Mouse (Mus musculus) heart, adult 11 months (tissue): ENCODE measurements at regions not wholly inside any gene's neighbourhood (a gene's known extent, or its start where the extent isn't known, plus 50 kb on each side); places are given as distances from the start of the nearest gene placed in this dataset.

Experiments
- DNase-seq: peaks from one replicate; pipeline ENCODE4 v3.0.0; 2022

DNA sequence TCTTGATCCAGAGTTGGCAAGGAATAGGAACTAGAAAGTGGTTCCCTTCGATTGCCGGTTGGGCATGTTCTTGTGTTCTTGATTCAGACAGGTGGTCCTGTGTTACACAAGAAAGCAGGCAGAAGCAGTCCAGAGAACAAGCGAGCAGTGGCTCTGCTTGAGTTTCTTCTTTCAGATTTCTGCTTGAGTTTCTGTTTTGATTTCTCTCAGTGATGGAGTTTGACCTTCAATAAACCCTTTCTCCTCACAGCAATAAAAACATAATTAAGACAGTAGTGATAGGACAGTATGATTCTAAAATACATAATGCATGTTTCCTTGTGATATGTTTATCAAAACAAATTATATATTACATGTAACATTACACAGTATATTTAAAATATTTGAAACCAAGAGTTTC lies 59.1 kb downstream of the Klf6 start:
- no peak for DNase-seq

DNA sequence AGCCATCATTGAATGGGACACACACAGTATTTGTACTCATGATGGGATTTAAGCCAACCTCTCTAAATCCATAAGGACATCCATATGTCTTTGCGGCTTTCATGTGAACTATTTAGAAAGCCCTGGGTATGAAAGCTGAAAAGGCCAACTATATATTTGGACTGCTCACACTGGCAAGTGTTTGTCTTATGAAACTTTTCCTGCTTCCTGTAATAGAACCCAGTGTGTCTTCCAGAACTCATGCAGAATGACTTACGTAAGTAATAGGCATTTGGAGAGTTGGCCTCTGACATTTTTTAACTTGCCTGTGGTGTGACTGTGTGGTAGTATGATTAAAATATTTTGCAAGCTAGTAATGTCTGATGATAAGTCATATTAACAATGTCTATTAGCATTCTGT lies 70.2 kb downstream of the Klf6 start:
- peak; percentile 61 for DNase-seq

DNA sequence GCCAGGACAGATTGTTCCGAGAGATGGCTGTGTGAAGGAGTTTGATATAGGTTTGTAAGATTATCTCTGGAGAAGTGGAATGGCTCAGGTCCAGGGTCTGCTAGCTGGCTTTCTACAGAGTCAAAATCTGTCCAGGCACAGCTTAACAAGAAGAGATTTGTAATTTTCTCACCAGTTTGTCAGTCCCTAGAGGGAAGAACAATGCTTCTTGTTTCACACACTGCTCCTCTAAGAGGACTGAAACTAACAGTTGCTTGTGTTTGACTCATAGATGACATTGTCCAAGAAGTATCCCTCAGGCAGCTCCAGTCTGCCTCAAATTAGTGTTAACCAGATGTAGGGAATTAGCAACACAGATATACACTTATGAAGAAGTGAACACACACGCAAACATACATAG lies 76.2 kb downstream of the Klf6 start:
- peak; percentile 78 for DNase-seq

DNA sequence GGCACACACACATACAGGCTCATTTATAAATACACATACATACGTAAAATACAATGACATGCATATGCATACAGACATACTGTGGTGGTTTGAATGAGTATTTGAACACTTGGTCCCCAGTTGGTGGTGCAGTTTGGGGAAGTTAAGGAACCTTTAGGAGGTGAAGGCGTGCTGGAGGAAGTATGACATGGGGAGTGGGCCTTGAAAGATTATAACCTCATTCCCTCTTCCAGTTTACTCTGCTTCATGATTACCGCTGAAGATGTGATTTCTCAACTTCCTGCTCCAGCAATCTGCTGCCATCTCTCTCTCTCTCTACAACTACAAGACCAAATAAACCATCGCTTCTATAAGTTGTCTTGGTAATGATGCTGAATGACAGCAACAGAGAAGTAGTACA lies 76.7 kb downstream of the Klf6 start:
- DNase-seq: peak; percentile 19

DNA sequence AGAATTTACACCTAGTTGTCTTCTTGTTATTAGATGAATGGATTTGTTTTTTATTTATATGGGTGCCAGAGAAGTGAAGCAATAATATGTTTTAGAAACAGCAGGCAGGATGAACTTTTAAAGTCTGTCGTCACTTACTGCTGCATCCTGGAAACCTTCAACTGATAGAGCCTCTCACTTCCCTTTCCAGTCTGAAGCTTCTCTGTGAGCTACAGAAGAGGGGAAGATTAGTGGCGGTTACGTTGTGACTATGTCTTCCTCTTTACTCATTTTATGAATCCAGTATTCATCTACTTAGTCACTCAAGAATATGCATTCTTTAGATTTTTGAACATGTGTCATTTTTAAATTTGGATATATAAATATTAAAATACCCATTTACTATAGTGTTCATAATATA lies 78.1 kb downstream of the Klf6 start:
- peak; percentile 37 for DNase-seq

DNA sequence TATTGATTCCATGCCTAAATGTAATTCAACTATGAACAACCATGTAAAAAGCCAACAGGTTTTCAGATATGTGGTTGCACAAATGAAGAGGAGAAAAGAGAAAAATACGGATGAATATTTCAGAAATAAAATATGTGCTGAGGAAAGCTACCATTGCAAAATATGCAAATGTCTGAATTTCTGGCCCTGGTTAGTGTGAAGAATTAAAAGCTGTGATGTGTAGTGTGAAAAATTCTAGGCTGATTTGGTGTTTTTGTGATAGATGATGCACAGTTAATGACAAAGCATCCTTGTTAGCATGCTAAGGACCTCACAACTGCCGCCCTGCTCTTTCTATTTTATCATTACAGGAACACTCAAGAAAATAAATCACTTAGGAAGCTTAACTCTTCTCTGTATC lies 91.6 kb downstream of the Klf6 start:
- no peak for DNase-seq

DNA sequence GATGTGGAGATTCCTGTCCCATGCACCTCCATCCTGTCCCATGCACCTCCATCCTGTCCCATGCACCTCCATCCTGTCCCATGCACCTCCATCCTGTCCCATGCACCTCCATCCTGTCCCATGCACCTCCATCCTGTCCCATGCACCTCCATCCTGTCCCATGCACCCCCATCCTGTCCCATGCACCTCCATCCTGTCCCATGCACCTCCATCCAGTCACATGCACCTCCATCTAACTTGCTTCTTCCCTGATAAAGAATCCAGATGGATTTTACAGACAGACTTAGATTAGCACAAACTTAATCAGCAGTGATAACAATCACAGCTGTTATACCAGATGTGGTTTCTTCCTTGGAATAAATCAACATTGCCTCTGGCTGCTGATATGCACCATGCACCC lies 93.8 kb downstream of the Klf6 start:
- DNase-seq: peak; percentile 91

DNA sequence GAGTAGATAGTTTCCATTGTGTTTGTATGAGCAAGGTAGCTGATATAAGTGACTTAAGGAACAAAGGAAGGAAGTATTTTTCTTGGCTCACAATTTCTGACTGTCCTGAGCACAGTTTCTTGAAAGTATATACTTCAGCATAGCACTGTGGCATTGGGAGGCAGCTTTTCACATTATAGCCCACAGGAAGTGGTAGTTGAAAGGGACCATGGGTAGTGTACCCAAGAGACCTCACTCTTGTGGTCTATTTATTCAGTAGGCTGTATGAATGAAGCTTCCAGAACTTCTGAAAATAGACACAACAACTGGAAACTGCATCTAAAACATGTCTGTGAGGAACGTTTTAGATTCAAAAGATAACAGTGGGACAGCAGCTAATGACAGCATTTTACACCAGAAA lies 94.9 kb downstream of the Klf6 start:
- DNase-seq: no peak

DNA sequence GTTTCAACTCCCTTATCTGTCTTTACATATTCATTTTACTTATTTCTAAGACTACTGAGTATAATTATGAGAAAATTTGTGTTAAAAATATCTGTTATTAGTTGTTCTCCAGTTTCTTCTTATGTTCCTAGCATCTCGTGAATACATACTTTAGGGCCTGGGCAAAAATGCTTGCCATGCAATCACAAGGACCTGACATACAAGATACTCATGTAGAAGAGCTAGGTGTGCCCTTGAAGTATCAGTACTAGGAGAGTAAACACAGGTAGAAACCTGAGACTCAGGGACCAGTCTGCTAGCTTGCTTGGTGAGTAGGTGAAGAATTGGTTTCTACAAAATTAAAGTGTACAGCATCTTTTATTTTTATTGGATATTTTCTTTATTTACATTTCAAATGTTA lies 101.7 kb downstream of the Klf6 start:
- DNase-seq: no peak

DNA sequence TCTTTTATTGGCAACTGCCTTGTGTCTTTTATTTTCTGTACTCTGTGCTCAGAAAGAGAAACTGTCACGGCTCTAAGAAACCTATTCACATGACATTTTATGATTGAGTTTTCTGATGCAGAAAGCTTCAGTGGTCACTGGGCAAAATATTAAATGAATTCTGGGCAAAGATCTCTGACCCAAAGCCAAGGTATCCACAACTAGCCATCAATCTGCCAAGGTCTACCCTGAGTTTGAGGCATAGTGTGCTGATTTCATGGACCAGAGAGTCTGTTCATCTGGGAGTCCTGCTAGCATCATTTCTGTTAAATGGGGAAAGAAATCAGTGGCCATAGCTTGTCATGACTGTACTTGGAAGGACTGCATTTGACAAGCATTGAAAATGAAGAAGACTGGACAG lies 103.3 kb downstream of the Klf6 start:
- DNase-seq: no peak

DNA sequence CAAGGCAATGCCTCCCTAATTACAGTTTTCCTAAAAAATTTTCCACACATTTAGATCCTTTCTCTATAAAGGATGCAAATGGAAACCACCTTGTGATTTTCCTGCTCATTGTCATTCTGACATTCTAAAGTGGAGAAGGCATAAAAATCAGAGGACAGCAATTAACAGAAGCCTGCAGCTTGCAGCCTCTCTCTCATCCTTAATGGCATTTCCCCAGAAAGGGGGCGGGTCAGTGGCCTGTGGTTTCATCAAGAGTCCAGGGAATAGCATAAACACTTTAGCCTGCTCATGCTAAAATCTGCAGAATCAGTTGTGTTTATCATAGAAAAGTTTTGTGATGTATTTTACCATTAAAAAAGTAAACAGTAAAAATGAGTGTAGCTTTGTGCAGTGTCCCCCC lies 117.3 kb downstream of the Klf6 start:
- no peak for DNase-seq

DNA sequence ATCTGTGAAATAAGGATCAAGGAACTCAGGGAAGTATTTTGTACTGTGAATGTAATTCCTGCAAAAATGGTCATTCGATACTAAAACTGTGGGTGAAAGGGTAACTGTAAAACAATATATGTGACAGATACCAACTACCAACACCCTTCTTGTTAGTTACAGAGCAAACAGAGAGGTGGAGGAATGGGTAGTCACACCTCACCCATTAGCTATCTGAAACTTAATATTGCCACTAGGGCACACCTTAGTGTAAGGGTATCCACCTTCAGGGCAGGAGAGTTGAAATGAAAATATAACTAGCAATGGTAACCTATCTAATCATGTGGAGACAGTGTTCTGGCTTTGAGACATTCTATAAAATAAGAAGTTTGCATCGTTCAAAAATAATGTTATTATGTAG lies 126.2 kb downstream of the Klf6 start:
- no peak for DNase-seq

DNA sequence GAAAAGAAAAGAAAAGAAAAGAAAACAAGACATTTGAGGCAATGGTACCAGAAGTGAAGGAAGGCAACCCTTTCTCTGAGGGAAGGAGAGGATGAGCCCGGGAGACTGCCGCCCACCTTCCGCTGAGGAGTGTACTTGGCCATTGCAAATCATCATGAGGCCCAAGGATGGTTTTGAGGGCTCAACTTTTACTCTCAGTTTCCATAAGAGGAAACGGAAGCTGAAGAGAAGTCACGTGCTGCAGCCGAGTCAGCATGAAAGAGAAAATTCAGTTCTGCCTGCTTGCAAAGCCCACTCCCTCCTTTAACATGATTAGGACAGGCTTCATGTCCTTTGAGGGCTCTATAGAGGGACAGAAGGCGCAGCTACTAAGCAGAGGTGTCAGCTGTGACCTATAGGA lies 127.1 kb downstream of the Klf6 start:
- DNase-seq: no peak

DNA sequence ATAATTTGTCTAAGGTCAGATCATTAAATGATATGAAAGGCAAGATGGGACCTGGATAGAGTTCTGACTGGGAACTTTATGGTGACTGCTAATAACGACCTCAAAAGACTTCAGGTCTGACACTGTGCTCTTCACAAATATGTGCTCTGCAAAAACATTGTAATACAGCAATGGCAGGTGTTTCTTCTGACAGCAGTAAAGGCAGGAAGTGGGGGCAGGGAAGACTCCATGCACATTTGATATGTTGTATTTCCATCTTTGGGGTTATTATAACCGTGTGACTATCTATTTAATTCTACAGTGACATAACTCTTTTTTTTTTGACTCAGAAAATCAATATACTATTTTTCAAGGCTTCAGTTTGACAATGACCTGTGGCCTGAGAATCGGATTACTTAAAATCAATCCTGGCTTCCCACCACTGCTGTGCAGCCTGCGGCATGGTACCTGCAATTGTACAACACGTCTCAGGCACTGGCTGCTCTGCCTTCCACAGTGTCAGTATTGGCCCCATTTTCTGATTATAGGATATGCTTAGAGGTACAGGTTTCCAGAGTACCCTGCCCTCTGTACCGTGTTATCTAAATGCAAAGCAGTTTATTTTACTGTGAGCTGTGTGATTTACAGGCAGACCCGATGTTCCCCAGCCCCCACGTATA lies 139.4 kb downstream of the Klf6 start:
- no peak for DNase-seq

DNA sequence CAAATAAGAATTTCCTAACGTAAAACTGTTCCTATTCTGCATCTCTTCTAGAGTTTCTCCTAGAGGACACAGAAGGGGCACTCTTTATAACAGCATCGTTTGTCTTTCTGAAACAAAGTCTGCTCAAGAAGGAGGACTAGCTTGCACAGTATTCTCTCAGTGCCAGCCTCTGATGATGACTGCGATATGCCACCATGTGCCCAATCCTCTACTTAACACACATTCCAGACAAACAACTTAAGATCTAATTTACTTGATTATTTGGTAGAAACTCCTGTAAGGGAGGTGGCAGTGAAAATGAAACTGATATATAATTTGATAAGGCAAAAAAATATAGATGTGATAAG lies 139.9 kb downstream of the Klf6 start:
- DNase-seq: no peak

DNA sequence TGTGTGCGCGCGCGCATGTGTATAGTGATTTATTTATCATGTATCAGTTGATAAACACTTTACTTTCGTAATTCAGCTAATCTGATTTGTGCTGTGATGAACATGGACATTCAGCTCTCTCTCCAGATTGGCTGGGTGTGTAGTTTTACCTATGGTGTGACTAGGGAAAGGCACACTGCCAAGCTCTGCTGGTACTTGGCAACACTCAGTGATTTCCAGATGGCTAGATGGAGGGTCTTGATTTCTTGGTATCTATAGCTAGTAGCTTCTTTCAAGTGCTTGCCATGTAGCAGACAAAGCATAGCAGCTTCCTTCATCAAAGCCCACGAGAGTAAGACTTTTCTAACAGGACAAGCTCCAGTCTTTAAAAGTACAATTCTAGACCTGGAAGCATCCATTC lies 144.6 kb downstream of the Klf6 start:
- no peak for DNase-seq

DNA sequence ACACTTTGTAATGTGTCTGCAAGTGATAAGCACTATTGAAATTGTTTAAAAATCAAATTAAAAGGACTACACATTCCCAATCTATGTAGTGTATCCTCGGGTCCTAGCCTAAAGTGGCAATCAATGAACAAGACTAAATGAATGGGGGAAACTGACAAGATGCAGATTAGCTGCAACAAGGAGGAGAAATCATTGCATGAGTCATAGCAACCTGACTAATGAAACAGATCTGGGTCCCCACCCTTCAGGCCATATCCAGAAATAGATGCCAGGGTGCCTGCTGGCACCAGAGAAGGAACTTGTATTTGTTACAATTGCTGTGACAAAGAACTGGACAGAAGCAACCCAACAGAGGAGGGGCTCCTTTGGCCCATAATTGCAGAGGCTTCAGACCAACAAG lies 148.4 kb downstream of the Klf6 start:
- DNase-seq: no peak

DNA sequence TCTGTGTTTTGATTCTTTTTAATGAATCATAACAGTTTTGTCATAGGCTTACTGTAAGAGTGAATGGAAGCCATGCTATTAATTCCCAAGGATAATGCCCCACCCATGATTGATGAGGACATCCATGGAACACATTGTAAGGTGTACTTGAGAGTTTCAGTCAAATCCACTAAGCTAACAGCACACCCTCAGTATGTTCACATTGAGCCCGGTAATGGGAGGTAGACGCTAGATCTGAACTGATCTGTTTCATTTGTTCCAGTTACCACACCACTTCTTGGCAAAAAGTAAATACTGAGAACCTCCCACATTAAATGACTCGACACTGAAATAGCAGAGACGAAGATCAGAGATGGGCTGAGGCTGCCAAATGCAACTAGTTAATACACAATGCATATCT lies 165.9 kb downstream of the Klf6 start:
- no peak for DNase-seq

DNA sequence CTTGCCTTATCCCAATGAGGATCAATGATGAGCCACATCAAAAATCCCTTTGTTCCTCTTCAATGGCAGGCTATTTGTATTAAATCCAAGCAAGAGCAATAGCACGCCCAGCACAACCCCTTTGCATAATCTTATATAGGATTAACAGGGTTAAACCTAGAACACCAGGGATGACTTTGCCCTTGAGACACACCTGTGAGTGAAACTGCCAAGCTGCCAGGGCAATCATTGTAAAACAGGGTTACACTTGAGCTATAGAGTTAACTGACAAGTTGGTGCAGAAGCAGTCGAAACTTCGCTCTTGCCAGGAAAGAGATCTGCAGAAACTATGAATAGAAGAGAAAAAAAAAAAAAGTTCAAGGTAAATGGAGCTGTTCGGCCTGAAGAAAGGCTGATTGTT lies 167.6 kb downstream of the Klf6 start:
- no peak for DNase-seq

DNA sequence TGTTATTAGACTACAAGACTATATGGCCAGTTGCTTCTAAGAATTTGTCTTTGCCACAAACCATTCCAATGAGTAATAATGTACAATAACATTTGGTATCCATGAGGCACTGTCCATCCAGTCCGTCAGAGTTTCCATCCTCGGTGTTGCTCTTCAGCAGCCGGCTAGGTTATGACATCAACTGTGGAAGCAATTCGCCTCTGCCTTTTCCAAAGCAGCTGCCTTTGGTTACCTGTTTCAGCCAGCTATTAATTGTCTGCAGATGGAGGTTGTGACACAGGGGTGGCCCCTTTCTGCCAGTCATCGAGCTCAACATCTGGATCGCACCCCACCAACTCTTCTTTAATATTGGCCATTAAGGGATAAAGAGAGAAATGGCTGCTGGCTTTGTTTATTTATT lies 168.2 kb downstream of the Klf6 start:
- DNase-seq: no peak

DNA sequence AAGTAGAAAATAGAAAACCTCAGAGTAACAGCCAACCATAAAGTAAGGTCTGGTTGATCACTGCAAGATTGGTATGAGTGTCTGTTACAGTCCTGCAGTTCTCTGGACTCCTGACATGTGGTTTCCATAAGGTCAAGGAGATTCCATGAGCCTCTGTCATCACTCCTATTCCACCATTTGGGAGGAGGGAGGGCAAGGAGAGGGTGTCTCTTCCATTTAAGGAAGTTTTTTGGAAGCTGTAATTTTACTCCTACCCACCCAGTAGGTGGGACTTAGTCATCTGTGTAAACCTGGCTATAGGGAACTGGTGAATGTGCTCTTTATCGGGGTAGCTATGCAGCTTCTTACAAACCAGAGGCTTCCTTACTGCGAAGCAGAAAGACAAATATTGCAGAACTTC lies 168.8 kb downstream of the Klf6 start:
- no peak for DNase-seq

DNA sequence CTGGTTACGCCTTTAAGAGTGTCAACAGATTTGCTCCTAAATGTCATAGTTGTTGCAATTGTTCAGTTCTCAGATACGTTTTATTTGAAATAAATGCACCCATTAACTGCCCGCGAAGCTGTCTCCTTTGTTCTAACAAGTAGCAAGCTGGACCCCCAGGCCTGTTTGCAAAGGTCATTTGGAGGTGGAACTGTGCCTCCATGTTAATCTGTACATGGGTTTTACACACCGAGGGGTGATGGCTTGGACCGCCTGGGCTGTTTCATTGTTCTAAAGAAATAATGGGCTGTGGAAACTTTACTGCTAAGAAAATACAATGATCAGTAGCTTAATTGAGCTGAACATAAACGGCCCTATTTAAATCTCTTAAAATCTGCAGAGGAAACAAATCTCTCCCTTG lies 178.8 kb downstream of the Klf6 start:
- no peak for DNase-seq

DNA sequence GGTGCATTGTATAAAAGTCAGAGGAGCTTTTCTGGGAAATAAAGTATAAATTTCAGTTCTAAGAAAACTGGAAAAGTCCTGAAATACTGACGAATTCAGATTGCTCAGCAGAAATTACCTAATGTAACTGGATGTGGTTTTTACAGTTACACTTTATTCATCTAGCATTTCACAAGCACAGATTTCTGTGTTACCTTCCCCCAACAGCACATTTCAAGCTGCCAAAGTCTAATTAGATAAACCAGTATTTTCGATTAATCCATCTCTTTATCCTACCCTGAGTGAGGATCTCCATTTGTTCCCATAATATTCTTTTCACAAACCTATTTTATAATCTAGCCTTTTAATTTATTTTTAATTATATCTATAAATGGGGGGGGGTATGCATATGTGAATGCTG lies 179.4 kb downstream of the Klf6 start:
- DNase-seq: no peak

DNA sequence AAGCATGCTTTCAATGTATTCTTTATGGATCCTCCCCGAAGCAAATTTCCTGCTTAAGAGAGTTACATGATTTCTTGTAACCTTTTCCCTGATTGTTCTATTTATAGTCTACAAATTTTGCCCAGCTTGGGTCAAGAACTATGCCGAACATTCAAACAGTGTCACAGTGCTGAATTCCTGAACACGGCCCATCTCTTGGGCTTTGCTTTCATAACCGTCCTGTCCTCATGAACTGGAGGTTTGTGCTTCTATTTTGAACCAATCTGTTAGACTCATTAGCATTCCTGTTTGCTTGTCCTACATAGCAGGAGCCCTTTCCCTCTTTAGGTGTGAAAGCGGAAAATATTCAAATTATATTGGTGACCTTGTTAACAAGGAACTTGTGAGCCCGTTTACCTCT lies 181.2 kb downstream of the Klf6 start:
- DNase-seq: peak; percentile 91

DNA sequence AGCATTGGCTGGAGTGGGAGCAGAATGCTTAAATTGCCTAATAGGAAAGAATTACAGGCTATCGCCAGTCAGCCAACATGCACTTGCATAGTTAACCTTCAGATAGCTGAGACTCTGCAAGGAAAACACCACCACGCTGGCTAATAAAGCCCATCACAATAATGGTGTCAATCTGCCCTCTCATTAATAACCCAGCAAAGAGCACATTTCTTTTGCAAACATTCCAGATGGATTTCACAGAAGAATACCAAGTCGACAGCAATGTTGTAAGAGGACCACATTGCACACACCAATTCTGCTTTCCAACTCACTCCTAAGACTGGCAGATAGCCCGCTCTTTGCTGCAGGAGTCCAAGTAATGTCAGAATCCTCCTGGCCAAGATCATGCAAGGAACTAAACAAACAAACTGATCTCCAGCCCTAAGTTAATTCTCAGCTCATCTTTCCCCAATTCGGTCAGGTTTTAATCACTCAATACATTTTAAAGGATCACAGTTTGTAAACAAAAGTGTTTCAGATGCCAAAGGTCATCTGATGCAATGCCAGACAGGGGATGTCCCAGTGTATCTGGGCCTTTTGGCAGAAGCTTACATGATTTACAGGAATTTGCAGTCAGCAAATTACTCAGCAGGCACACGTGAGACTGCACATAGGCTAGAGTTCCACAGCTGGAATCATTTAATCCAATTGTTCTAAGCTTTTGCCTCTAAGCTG lies 198.4 kb downstream of the Klf6 start:
- DNase-seq: peak; percentile 95
